Mouse (Mus musculus) T-cell, adult 2 months (primary cell): Measurements from ENCODE around the gene Gm15114.
"Not testable (repeated sequence)": the region's sequence is repeated elsewhere in the genome, so short reads cannot be mapped to it uniquely, and the experiment has no call there.

Experiments used
- DNase-seq: peaks from one replicate; pipeline ENCODE4 v3.0.0; 2022; ENCODE audit warnings: low spot score

The Gm15114 gene

DNA sequence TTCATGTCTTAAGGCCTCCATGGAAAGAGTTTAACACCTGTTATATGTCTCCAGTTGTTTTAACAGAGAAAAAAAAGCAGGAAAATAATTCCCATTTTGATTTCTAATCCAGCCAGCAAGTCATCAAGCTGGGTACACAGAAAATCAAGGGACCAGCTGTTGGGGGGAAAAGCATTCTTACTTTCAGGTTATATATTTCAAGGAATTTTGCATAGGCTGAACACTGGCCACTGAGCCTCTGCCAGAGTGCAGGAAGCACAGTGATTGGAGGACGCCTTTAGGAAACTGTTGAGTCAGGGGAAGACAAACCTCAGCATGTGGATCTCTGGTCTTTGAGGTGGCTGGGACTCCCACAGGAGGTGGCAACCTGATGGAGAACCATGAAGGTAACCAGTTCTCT, at the start of gene Gm15114:
Gene Gm15114, plus strand, starts transcription at position 301 of the 400 bp plus-strand sequence.
- not testable (repeated sequence) for DNase-seq
